Mouse (Mus musculus): ENCODE data around the gene Otub1.

GRCm38 (mm10) chr19:7246021-7246420, 39.9 kb upstream of the Otub1 start:
- TF ChIP-seq CTCF (conservative IDR thresholded peaks at IDR 0.05 in 1 of 2, IDR thresholded peaks at IDR 0.05 in 1 of 2; ENCODE audit: low read depth in 2 of 2, low read length in 2 of 2) (no peak), CHD1 (IDR thresholded peaks at IDR 0.05; ENCODE audit: low read depth, low read length) (no peak), POLR2A (IDR thresholded peaks at IDR 0.05; ENCODE audit: low read depth, low read length) (peak; percentile 33; the same call in 1 of the 2 replicates), BHLHE40 (IDR thresholded peaks at IDR 0.05; ENCODE audit: low read depth, low read length) (no peak), EP300 (IDR thresholded peaks at IDR 0.05; ENCODE audit: low read length) (no peak), TBP (conservative IDR thresholded peaks at IDR 0.05; ENCODE audit: low read depth, low read length) (no peak)

Measured in CH12.LX (cell line).